Mouse (Mus musculus): ENCODE data around the gene Speg. TPM values are rescaled to one million over a fixed set of nuclear protein-coding genes. Genes with fewer than 3 reads are reported as not detected.

The Speg gene
- polyA plus RNA-seq, 1 experiment from 2014 or later: 20.1 TPM

DNA sequence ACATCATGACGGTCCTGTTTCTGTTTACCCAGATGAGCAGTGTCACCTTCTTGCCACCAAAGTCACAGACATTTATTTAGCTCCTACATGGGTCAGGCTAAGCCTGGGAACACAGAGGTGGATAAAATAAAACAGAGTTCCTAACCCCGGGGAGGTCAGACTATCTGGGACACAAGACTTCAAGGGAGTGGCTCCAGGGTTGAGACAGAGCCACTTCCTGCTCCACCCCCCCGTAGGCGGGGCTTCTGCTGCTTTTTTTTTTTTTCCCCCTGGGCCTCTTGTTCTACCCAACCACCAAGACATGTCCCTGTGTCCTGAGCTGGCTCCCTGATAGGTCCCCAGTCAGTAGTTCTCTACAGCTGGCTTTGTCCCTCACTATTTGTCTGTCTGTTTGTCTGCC is 13.3 kb upstream of the Speg start:
- Histone ChIP-seq H3K36me3 (ENCODE audit: control insufficient read depth, insufficient read depth) (no peaks in the 10 kb centered on the region), H3K4me2 (replicated peaks; ENCODE audit: low read depth) (peak overlapping the region; percentile 72), H3K27me3 (replicated peaks; ENCODE audit: control insufficient read depth, insufficient read depth, low read length) (peaks cover 21% of the 10 kb centered on the region), H3K9me3 (ENCODE audit: control insufficient read depth) (no peaks in the 10 kb centered on the region), H3K27ac (ENCODE audit: low read depth, low read length) (no peak overlapping the region), H3K4me1 (replicated peaks; ENCODE audit: control insufficient read depth, insufficient read depth, low read length) (no peaks in the 10 kb centered on the region), H3K9ac (ENCODE audit: low read depth, low read length) (no peak overlapping the region), H3K4me3 (ENCODE audit: low read depth, low read length) (no peak overlapping the region)
- TF ChIP-seq CTCF (IDR thresholded peaks at IDR 0.05; ENCODE audit: low read depth): no peak
- WGBS: 23% methylated on average over 4 of the region's 4 CpGs
- ATAC-seq: peak; percentile 65

DNA sequence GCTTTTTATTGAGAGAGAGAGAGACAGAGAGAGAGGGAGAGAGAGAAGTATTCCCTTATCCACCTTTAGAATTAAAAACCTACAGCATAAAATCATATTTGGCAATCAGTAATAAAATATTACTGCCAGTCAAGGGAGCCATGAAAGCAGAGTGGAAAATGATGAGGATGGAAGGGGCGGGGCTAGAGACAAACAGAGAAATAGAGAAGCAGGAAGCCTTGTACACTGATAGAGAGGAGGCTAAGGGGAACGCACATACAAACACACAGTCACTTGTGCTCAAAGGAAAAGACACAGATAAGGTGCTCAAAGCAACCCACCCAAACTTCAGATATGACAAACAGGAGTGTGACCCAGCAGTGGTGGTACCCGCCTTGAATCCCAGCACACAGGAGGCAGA is 11.2 kb upstream of the Speg start:
- WGBS: 79% methylated on average over 3 of the region's 3 CpGs
- no peak for ATAC-seq
- no peaks in the 10 kb centered on the region for H3K36me3 ChIP-seq (ENCODE audit: control insufficient read depth, insufficient read depth)

DNA sequence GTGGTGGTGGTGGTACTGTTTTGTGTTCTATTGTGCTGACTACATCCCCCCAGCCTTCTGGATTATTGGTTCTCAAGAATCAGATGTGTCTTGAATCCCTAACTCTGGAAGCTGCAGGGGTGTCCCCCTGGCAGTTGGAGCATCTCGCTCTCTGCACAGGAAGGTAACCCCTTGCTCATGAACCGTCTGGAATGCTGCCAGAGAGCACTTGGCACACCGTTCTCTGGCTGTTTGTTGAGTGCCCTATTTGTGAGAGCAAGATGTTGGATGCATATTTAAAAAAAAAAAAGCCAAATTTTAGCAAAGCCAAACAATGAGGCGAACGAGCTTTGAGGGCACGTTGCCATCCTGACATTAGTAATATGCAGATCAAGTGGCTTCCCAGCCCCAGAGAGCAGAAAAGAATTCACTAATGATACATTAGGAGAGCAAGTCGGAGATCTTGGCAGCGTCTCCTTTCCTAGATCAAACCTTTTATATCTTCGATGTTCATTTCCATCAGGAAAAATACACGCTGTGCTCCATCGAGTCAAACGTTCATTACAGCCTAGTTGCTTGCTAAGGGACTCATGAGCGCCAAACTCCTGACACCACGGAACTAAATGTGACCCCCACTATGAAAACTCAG is 9.5 kb upstream of the Speg start:
- peaks cover 8% of the 10 kb centered on the region; the same call in 1 of the 2 replicates for H3K27me3 ChIP-seq (replicated peaks; ENCODE audit: control insufficient read depth, insufficient read depth, low read length)
- no peak overlapping the region for H3K9ac ChIP-seq (ENCODE audit: low read depth, low read length)
- H3K36me3 ChIP-seq (ENCODE audit: control insufficient read depth, insufficient read depth): no peaks in the 10 kb centered on the region
- WGBS: 77% methylated on average over 14 of the region's 14 CpGs
- H3K27ac ChIP-seq (ENCODE audit: low read depth, low read length): no peak overlapping the region
- no peaks in the 10 kb centered on the region for H3K9me3 ChIP-seq (ENCODE audit: control insufficient read depth)
- TF ChIP-seq CTCF (IDR thresholded peaks at IDR 0.05; ENCODE audit: low read depth): no peak
- H3K4me3 ChIP-seq (ENCODE audit: low read depth, low read length): no peak overlapping the region
- no peaks in the 10 kb centered on the region for H3K4me1 ChIP-seq (replicated peaks; ENCODE audit: control insufficient read depth, insufficient read depth, low read length)
- no peak overlapping the region for H3K4me2 ChIP-seq (replicated peaks; ENCODE audit: low read depth)
- ATAC-seq: no peak

More for the DNA sequence above, 11.2 kb upstream of the Speg start:
- no peak overlapping the region for H3K4me3 ChIP-seq (ENCODE audit: low read depth, low read length)
- no peak overlapping the region for H3K4me2 ChIP-seq (replicated peaks; ENCODE audit: low read depth)
- no peak for TF ChIP-seq CTCF (IDR thresholded peaks at IDR 0.05; ENCODE audit: low read depth)
- H3K4me1 ChIP-seq (replicated peaks; ENCODE audit: control insufficient read depth, insufficient read depth, low read length): no peaks in the 10 kb centered on the region
- no peaks in the 10 kb centered on the region for H3K9me3 ChIP-seq (ENCODE audit: control insufficient read depth)
- no peak overlapping the region for H3K27ac ChIP-seq (ENCODE audit: low read depth, low read length)
- peaks cover 21% of the 10 kb centered on the region for H3K27me3 ChIP-seq (replicated peaks; ENCODE audit: control insufficient read depth, insufficient read depth, low read length)
- H3K9ac ChIP-seq (ENCODE audit: low read depth, low read length): no peak overlapping the region

DNA sequence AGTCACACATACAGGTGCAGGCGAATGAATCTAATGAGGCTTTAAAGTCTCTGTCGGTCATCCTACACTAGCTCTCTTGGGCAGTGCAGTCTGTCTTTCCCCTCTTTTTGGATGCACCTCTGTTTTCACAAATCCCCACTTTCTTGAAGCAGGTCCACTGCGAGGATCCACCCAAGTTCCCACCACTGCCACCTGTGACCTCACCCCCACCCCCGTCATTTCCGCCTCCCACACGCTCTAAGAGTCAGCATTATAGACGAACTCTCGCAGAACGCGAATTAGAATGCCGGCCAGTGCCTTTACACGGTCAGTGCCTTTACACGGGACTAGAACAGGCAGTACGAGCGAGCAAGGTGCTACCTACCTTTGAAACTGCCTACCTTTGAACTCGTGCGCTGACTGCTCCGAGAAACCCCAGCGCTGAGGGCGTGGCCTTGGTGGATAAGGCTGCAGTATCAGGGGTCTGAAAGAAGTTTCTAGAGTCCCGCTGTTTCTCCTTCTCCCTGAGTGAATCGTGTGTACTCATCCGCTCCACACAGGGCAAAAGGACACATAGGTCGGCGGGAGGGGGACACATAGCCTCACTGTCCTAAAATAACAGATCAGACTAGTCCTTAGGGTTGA is 5.6 kb upstream of the Speg start:
- peak overlapping the region; percentile 30; the same call in 1 of the 2 replicates for H3K4me2 ChIP-seq (replicated peaks; ENCODE audit: low read depth)
- 29% methylated on average over 25 of the region's 25 CpGs for WGBS
- no peak overlapping the region for H3K9ac ChIP-seq (ENCODE audit: low read depth, low read length)
- no peaks in the 10 kb centered on the region for H3K9me3 ChIP-seq (ENCODE audit: control insufficient read depth)
- H3K4me1 ChIP-seq (replicated peaks; ENCODE audit: control insufficient read depth, insufficient read depth, low read length): no peaks in the 10 kb centered on the region
- no peak overlapping the region for H3K4me3 ChIP-seq (ENCODE audit: low read depth, low read length)
- no peaks in the 10 kb centered on the region for H3K36me3 ChIP-seq (ENCODE audit: control insufficient read depth, insufficient read depth)
- peak overlapping the region; percentile 60 for H3K27ac ChIP-seq (ENCODE audit: low read depth, low read length)
- no peak for TF ChIP-seq CTCF (IDR thresholded peaks at IDR 0.05; ENCODE audit: low read depth)
- ATAC-seq: peak; percentile 62
- 0 out of 2 replicates have a peak, but pooled peaks cover 5% of the 10 kb centered on the region for H3K27me3 ChIP-seq (replicated peaks; ENCODE audit: control insufficient read depth, insufficient read depth, low read length)

DNA sequence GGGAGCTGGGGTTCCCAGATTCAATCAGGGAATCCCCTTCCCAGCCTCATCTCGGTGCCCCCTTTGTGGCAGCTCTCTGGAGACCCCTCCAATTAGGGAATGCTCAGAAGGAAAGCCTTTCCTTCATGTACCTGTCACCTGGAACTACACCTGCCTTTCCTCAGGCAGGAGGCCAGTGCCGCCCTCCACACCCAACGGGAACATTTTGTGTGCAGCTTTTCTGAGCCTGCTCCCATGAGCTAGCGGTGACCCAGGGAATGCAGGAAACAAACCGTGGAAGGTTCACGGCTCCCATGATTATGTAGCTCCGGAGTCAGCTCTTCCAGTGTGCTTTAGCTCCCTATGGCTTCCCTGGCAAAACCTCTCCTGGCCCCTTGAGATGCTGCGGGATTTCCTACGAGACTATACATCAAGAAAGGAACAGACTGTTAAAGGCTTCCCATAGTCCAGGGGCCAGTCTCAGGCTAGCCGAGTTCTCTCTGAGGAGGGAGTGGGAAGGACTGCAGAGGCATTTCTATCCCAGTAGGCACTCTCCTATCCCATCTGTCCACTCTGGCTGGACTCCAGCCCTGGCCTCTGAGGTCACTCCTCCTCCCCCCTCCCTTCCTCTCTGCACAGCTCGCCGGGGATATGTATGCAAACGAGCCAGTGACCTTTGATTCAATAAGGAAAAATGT is 5.0 kb upstream of the Speg start:
- Histone ChIP-seq H3K27ac (ENCODE audit: low read depth, low read length) (peak overlapping the region; percentile 60), H3K36me3 (ENCODE audit: control insufficient read depth, insufficient read depth) (no peaks in the 10 kb centered on the region), H3K4me3 (ENCODE audit: low read depth, low read length) (no peak overlapping the region), H3K9me3 (ENCODE audit: control insufficient read depth) (no peaks in the 10 kb centered on the region), H3K9ac (ENCODE audit: low read depth, low read length) (no peak overlapping the region), H3K27me3 (replicated peaks; ENCODE audit: control insufficient read depth, insufficient read depth, low read length) (0 out of 2 replicates have a peak, but pooled peaks cover 8% of the 10 kb centered on the region), H3K4me1 (replicated peaks; ENCODE audit: control insufficient read depth, insufficient read depth, low read length) (no peaks in the 10 kb centered on the region), H3K4me2 (replicated peaks; ENCODE audit: low read depth) (peak overlapping the region; percentile 30)
- 28% methylated on average over 13 of the region's 13 CpGs for WGBS
- no peak for TF ChIP-seq CTCF (IDR thresholded peaks at IDR 0.05; ENCODE audit: low read depth)
- ATAC-seq: peak; percentile 71

DNA sequence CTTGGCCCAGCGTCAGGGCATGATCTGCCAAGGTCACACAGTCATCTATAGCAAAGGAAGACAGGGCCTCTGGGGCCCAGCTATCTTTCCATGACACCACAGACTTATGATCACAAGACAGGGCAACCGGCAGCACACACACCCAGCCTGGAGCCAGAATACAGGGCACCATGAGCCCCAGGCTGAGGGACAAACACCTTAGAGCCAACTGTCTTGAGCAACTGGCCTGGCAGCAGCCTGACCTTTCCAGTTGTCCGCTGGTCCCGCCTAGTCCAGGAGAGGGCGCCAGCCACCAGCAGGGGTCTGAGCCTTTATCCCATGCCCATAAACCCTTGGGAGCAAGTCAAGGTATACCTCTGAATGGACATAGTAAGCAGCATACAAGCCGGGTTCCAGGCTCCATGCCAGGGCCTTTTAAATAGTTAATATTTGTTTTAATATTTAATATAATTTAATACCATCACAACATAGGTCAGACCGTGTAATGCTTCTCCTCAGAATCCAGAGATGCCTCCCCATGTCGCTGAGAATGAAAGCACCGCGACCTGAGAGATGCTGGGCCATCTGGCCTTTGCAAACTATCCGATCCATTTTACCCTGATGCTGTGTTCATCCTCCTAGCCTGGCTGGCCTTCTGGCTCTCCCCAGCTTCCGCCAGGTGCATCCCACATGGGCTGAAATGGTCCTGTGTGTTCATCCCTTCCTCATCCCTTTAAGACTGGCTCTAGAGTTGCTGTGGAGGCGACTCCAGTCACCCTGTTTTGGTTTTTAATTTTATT is 3.6 kb upstream of the Speg start:
- peak; percentile 83 for TF ChIP-seq CTCF (IDR thresholded peaks at IDR 0.05; ENCODE audit: low read depth)
- Histone ChIP-seq H3K27ac (ENCODE audit: low read depth, low read length) (no peak overlapping the region), H3K36me3 (ENCODE audit: control insufficient read depth, insufficient read depth) (no peaks in the 10 kb centered on the region), H3K27me3 (replicated peaks; ENCODE audit: control insufficient read depth, insufficient read depth, low read length) (peaks cover 13% of the 10 kb centered on the region; the same call in 1 of the 2 replicates), H3K4me2 (replicated peaks; ENCODE audit: low read depth) (no peak overlapping the region), H3K9ac (ENCODE audit: low read depth, low read length) (no peak overlapping the region), H3K9me3 (ENCODE audit: control insufficient read depth) (no peaks in the 10 kb centered on the region), H3K4me1 (replicated peaks; ENCODE audit: control insufficient read depth, insufficient read depth, low read length) (no peaks in the 10 kb centered on the region), H3K4me3 (ENCODE audit: low read depth, low read length) (no peak overlapping the region)
- WGBS: 56% methylated on average over 13 of the region's 13 CpGs
- ATAC-seq: peak; percentile 12; the same call in 1 of the 2 replicates

All from intestine, postnatal 0 days (tissue).